Mouse (Mus musculus) fibroblast of lung, adult 2 months (primary cell): ENCODE measurements at regions not wholly inside any gene's neighbourhood (a gene's known extent, or its start where the extent isn't known, plus 50 kb on each side); places are given as distances from the start of the nearest gene placed in this dataset.

Experiments
- DNase-seq: peaks from one replicate; pipeline ENCODE4 v3.0.0-alpha.2; 2011; ENCODE audit warnings: low read depth

GRCm38 (mm10) chrX:156598070-156598469 is 817.0 kb downstream of the Phex start:
- DNase-seq, result no peak

- peak; percentile 16 for DNase-seq
These were observed 820.4 kb downstream of the Phex start for GRCm38 (mm10) chrX:156594735-156595134.
